Mouse (Mus musculus): ENCODE results near the gene Bmp7.

The Bmp7 gene

DNA sequence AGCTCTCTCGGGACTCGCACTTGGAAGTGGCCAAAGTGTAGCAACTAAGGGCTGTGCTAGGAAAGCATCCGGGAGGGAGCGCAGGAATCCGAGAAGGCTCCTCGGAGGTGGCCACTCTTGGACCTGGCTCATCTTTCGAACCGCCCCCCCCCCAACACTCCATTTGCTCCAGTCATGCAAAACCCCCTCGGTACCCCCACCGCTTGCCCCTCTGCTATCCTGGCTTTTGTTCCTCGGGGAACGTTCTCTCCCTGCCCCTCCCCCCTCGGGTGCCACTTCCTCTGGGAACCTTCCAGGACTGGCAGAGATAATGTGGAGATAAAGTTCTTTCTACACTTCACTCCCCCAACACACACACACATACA lies 660 bp upstream of the Bmp7 start:
- DNase-seq (ENCODE audit: low spot score), result no peak

DNA sequence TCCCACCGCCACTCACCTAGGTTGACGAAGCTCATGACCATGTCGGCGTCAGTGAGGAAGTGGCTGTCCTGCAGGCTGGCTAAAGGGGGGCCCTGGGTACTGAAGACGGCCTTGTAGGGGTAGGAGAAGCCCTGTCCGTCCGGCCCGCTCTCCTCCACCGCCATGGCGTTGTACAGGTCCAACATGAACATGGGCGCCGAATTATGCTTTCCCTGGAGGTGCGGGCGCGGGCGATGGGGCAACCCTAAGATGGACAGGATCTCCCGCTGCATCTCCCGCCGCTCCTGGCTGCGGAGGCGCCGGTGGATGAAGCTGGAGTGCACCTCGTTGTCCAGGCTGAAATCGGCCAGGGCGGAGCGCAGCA lies 500 bp downstream of the Bmp7 start:
- DNase-seq (ENCODE audit: low spot score), result no peak

DNA sequence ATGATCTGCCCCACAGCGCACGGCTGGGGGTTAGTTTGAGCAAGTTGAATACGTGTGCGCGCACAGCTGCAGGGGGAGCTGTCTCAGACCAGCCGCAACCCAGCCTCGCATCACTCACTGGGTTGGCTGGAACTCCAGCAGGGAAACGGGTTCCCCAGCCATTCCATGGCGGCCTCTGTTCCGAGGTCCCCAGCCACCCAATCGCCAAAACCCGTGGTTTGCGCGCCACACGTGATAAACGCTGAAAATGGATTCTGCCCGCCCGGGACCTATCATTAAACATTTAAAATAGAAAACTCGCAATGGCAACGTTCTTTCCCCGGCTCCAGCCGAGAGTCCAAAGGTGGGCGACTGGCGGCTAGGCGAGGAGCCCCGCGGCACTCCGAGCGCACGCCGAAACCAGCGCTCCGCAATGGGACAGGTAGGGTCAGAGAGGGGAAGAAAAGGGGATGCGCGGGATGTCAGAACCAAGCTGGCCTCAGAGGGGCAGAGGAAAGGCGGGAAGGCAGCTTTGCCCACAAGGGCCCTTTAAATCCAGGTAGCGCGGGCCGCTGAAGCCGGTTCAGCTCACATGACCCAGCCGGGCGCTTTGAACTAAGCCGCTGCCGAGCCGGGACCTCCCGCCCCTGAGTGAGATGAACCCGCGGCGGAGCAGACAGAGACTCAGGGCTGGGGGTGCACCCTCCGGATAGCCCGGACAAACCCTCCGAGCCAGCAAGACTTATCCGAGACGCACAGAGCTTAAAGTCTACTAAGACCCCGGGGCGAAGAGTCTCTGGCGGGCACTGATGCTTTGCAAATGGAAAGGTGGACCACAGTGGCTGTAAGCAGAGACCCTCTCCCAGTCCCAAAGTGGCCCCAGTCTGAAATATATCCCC lies 1.1 kb downstream of the Bmp7 start:
- DNase-seq (ENCODE audit: low spot score), result no peak

DNA sequence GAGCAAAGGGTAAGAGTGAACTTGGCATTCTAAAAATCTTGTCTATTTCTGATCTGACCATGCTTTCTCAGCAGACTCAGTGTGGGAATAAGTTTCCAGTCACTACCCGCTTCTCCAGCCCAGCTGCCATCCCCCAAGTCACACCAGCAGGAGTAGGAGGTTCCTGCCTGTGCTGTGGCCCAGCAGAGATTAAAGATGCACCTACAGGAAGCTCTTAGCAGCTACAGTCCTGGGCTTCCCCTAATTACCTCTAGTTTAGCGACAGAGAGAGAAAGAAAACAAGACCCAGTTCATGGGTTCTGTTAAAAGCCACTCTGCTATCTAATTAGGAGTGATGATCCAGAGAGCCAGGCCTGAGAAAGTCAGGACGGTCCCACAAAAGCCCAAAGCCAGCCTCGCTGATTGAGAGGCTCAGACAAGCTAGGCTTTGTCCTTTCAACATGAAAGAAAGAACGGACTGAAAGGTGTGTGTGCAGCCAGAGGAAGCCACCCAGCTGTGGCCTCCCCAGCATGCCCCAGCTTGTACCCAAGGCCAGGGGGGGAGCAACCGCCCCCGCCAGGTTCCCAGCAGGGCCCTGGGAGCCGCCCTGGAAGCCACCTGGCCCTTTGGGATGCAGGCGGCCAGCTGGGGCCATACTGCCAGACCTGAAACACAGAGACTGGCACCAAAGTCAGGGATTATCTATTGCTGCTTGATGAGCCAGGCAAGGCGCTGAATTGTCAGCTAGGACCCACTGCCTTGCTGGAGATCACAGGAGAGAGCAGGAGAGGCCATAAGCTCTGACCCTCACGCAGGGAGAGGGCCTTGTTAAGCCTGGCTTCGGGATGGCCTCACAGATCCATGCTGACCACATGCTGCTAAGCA lies 2.6 kb downstream of the Bmp7 start:
- no peak for DNase-seq (ENCODE audit: low spot score)

DNA sequence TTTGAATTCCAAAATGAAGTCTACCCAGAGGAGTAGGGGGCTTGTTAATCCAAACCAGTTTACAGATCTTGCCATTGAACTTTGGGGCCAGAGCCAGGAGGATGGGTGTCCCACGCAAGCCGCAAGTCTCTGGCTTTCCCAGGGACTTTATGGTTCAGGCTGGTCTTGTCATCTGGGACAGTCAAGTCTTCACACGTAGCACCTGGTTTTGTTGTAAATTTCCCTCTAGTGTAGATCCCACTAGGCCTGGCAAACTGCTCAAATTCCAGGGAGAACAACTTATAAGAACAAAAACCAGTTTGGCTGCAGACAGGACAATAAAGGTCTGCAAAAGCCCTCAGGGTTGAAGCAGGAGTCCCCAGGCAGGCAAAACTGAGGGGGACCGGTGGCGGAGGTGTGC lies 3.3 kb downstream of the Bmp7 start:
- DNase-seq (ENCODE audit: low spot score), result no peak

DNA sequence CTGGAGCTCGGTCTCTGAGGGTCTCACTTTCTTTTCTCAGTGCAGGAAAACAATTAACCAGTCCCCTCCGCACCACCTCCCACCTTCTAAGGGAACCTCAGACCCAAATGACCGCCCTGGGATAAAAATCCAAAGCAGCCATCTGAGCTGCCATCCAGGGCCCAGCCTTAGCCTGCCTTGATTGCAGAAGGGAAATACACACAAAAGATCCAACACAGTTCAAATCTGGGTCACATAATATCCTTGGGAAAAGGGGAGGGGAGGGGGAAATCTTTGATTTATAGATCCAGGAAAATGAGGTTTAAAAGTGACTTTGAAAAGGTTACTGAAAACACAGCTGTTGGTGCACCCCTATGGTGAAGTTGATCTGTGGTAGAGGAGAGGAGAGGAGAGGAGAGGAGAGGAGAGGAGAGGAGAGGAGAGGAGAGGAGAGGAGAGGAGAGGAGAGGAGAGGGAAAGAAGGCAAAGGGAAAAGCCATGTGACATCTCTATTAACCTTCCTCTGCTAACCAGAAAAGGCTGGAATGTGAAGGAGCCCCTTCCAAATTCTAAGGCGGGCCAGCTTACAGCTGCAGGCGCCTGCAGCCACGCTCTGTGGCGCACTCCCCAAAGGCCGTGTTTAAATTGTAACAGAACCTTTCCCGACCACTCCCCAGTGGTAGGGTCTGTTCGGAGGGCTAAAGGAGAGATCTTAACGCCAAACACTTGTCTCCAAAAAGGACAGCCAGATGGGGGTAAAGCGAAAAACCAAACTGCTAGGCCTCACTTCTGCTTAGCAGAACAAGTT lies 4.2 kb downstream of the Bmp7 start:
- no peak for DNase-seq (ENCODE audit: low spot score)

DNA sequence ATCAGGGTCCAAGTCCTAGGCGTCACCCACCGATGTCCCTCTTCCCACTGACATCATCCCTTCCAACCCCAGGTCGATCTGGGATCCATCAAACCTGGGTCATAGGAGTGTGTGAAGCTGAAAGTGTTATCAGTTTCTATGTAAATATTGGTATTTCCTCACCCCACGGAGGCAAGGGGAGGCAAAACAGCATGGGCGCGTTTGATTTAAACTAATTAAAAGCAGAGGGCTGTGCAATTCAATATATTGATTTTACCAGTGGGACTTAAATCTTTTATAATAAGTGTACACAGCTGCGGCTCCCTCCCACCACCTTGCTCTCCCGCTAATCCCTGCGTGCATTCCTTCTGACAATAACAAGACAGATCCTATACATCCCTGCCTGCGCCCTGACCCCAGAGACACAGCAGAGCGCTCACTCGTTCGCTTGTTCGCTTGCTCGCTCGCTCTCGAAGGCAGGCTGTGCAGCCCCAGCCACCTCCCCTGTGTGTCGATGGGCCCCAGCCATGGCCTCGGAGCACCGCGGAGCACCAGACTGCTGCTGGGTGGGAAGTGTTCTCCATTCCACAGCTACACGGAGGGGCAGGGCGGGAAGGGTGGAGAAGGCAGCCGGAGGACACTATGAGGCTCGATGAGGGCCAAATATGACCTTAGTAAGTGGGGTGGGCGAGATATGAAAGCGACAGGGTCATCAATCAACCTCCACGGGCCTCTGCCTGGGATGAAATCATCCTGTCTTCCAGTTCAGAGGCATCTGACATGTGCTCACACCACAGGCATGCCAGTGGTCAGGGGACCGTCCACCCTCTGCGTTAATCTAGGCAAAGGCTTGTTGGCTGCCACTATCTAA lies 5.0 kb downstream of the Bmp7 start:
- DNase-seq (ENCODE audit: low spot score), result no peak

DNA sequence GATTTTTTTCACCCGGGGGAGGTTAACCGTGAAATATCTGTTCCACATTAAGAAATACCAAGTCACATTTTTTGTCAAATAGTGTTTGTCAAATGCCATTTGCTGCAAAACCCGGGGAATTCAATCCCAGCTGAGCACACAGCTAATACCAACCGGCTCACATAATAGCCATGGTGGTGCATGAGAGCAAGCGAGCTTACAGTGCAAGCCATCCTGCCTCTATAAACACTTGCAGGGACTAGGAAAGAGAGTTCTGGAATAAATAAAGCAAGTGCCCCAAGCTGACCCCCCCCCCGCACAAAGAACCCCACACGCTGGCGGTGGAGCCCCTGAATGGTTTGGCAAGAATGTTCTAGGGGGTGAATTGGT lies 5.7 kb downstream of the Bmp7 start:
- DNase-seq (ENCODE audit: low spot score), result no peak

DNA sequence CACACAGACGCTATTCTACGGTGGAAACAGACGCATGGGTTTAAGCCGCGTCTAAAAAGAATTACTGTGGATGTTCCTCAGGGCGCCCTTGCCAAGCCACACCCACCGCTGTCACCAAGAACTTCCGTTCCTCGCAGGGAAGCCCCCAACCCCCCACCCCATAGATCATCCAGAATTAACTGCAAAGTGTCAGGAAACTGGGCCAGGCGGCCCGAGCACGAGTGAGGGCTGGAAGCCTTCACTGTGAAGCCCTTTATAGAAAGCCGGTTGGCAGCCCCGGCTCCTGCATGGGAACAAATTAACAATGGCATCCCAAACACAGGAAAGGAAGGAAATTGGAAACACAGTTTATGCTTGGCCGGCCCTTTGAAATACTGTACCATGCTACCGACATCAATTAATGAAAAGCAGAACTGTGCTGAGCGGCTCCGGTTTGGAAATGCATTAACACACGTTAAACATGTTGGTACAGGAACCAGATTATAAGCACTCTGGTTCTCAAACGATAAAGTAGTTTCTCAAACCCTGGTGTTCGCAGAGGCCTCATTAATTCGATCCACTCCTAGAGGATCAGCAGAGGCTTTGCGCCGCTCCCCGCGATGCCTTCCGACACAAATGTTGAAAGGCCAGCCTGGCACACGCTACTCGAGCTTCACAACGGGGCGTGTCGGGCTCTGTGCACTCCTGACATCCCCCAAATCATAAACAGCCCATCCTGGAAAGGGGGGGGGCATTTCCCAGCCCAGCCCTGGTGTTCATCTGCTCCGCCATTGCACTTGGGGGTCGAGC lies 6.3 kb downstream of the Bmp7 start:
- DNase-seq (ENCODE audit: low spot score), result no peak

DNA sequence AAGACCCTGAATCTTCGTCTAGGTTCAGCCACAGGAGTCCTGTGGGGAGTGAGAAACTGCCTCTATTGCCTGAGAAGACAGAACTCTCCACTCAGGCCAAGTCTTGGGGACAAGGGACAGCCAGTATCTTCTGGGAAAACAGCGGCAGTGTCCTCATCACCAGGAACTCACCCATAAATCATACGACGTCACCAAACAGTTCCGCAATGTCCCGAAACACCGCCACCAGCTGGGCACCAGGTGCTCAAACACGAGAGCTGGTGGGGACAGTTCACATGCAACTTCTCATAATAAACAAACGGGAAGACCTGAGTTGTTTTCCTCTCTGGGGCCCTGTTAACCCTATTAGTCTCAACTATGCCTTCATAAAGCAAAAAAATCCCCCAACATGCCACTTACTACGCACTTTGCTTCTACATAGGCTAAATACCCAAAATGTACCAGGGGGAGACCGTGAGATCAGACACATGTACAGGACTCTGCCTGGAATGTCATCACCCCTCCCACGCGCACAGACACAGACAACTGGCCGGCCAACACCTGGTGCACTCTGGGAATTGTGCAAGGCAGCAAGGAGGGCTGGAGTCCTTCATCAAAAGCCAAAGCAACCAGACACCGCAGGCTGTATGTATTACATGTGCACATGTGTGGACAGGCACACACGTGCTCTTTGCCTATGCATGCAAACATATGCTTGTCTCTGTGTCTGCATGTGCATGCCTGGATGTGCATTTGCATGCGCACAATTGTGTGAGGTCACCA lies 8.8 kb downstream of the Bmp7 start:
- DNase-seq (ENCODE audit: low spot score), result no peak

DNA sequence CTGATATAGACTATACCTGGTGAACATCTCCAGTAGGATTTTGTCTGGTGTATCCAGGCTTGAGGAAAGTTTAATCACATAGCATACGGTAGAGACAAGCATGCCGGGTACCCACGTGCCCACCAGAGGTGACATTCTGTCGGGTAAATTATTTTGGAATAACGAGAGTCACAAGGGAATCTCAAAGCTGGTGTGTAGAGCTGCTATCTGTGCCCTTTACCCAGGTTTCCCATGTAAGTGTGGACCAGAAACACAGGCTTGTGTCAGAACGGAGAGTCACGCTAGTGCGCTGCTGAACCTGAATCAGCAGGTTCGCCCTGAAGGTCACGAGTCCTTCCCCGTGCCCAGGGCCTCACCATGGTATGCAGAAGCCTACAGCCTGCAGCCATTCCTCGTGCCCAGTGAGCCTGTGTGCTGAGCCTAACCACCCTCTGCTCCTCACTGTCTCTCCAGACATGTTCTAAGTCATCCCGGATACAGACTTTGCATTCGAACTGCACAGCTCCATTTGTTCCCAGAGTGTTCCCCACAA lies 10.2 kb downstream of the Bmp7 start:
- no peak for DNase-seq (ENCODE audit: low spot score)

DNA sequence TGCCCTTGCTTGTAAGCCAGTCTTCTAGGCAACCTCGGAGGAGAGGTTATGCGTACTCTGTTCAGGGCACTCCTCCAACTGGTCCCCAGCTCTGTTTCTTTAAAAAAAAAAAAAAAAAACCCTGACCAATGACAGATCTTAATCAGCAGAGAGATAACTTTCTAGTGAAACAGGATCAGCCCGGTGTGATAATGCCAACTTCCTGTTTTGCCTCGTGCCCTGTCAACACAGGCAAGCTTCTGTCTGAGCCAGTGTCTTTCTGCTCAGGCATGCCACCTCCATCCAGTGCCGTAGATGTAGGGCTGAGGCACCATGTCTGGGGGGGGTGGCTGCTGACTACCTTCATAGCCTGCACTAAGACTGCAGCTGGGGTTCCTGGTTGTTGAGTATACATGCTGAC lies 12.5 kb downstream of the Bmp7 start:
- no peak for DNase-seq (ENCODE audit: low spot score)

DNA sequence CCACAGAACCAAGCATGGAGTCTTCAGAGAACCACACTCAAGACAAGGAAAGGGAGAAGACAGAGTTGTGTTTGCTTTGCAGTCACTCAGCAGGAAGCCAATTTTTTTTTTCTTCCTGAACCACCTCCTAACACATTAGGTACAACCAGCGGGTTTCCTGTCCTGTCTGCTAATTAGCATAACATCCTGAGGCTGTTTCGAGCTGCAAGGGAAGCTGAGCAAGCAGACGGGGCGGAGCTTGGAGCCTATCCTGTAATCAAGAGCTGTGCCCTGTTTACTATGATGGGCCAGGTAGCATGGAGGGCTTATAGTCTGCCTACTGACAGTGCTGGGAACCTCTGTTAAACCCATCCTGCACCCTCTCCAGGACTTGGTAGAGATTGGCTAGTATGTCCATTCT lies 13.8 kb downstream of the Bmp7 start:
- no peak for DNase-seq (ENCODE audit: low spot score)

DNA sequence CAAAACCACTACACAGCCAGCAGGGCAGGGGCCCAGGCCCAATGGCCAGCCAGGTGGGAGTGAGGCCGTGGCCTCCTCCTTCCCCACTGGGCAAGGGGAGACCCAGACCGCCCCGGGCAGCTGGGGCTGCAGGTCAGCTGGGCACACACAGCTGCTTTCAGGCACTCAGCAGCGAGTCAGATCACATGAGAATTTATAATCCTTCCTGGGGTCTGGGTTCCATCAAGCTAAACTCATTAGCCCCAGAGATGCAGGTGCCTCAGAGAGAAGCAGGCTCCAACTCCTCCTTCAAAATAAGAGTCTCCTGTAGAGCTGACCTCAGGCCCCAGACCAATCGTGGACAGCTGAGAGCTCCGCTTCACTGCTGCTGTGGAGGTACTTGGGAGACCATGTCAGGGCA lies 15.2 kb downstream of the Bmp7 start:
- no peak for DNase-seq (ENCODE audit: low spot score)

DNA sequence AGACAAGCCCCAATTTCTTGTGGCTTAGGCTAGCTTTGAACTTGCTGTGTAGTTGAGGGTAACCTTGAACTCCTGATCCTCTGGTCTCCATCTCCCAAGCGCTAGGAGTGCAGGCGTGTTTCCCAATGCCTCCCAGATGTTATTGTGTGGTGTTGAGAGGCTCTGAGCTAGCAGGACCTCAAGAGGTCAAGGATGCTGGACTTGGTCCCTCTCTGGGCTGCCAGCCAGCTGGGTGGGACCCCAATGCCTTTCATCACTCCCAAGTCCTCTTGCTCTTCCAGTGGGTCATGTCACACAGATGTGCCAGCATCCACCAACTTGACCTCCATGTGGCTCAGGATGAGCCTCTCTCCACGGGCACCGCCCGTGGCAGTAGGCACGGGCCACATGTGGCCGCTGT lies 16.9 kb downstream of the Bmp7 start:
- DNase-seq (ENCODE audit: low spot score), result no peak

DNA sequence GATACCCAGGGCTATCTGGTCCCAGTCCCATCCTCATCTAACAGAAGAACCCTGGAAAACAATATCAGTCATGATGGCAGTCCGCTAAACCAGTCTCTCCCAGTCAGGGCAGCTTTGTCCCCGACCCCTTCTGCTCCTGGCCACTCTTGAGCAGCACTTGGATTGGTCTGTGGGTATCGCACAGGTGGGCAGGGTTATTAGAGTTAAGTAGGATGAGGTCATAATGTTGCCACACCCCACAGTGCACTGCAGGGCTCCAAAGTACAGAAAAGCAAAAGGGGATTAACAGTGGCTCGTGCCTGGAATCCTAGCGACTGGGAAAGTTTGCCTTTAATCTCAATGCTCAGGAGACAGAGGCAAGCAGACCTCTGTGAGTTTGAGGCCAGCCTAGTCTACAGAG lies 17.5 kb downstream of the Bmp7 start:
- DNase-seq (ENCODE audit: low spot score), result no peak

DNA sequence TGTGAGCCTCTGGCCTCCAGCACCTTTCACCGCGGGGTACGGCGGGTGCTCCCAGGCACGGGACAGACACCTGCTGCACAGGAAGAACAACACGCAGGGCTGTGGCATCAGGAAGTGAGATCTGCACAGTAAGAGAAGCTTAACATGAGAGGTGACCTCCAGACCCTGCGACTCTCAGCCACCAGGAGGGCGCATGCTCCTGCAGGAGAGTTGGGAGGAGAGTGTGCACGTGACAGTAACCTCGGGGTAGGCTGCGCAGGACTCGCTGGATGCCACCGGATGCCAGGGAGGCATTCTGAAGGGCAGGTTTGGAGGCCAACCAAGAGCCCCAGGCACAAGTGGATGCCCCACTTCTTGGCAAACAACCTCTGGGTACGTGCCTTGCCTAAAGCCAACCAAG lies 26.1 kb downstream of the Bmp7 start:
- DNase-seq (ENCODE audit: low spot score), result no peak

DNA sequence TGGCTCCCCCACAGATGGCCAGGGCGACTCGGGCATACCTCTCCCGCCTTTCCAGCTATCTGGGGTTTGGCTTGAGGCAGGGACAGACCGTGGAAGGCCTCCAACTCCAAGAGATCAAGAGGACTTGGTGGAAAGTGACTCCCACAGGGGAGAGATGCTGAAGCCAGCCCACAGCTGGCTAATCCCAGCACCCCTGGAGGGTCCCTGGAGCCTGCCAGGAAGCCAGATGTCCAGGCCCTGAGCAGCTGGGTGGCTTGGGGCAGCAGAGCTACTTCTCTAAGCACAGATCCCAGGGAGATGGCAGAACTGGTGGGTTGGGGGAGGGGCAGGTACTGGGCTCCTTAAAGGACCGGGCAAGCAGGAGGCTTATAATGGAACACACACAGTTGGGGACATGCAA lies 28.4 kb downstream of the Bmp7 start:
- DNase-seq (ENCODE audit: low spot score), result no peak

DNA sequence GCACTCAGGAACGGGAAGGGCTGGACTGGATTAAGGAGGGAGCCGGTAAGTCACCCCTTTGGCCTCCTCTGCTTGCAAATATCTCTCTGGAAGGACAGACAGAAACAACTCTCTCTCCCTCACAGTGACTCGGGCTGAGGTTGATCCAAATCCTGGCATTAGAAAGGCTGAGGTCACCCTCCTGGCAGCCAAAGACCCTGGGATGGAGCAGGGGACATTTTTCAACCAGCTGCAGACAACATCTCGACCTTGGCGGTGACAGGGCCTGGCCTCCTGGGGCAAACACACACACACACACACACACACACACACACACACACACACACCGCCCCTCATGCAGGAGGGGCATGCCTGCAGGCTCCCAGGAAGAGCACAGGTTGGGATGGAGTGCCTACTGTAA lies 29.0 kb downstream of the Bmp7 start:
- DNase-seq (ENCODE audit: low spot score), result no peak

DNA sequence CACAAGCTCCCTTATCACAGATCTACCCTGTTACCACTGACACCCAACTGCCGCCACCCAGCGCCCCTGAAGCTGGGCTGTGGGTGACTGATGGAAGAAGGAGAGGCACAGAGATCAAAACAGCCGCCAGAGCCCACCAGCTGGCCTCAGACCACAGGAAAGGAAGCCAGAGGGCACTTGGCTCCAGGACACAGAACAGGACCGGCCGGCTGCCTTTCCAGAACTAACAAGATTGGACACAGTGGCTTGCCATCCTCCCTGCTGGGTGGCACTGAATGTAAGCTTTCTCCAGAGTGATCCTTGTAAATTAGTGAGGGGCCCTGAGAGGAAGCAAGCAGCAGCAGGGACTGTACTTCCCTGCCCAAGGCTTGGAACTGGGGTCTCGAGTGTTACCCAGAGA lies 30.7 kb downstream of the Bmp7 start:
- DNase-seq (ENCODE audit: low spot score), result no peak
